In genomic region chr7:64289416-64289815, GRCm38 (mm10) we compare ENCODE assay signal across 18 mouse cellular contexts. TPM values are rescaled to one million over a fixed set of nuclear protein-coding genes. Genes with fewer than 3 reads are reported as not detected.
DNase-seq lines count a peak whose midpoint lies in the region; ATAC-seq lines count a peak whose summit lies in the region.
"Had no signal": no experiment of that assay in that cellular context is flagged by ENCODE, and none has a peak within 500 bp of the region (broad histone marks: within the 10 kb centered on the region; RNA-seq: fewer than 3 reads in every experiment).

No protein-coding gene starts in this region.

- no peaks in the 10 kb centered on the region for H3K36me3 ChIP-seq in hindbrain, embryonic 14.5 days (replicated peaks; ENCODE audit: control insufficient read depth, insufficient read depth)
- H3K36me3 ChIP-seq in hindbrain, embryonic 12.5 days, result peaks cover 4% of the 10 kb centered on the region; the same call in 1 of the 2 replicates
- no peaks in the 10 kb centered on the region for H3K36me3 ChIP-seq in liver, embryonic 15.5 days (replicated peaks)
- 0 out of 2 replicates have a peak, but pooled peaks cover 4% of the 10 kb centered on the region for H3K36me3 ChIP-seq in liver, embryonic 12.5 days
- H3K36me3 ChIP-seq in macrophage (ENCODE audit: inconsistent target), result peaks cover 11% of the 10 kb centered on the region; the same call in 1 of the 2 replicates
- H3K36me3 ChIP-seq: lung, embryonic 15.5 days; midbrain, embryonic 15.5 days had no signal

- ATAC-seq in hindbrain, embryonic 14.5 days (ENCODE audit: low FRiP score), result no peak
- ATAC-seq in hindbrain, embryonic 12.5 days (ENCODE audit: low FRiP score), result no peak
- ATAC-seq in liver, embryonic 15.5 days (ENCODE audit: insufficient read depth), result no peak
- ATAC-seq in liver, embryonic 12.5 days, result no peak
- ATAC-seq: inflammation-experienced regulatory T-cells, adult 6 months; midbrain, embryonic 15.5 days had no signal

- peak overlapping the region; percentile 12; the same call in 1 of the 2 replicates for H3K4me2 ChIP-seq in hindbrain, embryonic 14.5 days (replicated peaks)
- H3K4me2 ChIP-seq in hindbrain, embryonic 12.5 days (replicated peaks), result no peak overlapping the region
- H3K4me2 ChIP-seq in liver, embryonic 15.5 days, result peak overlapping the region; percentile 25; the same call in 1 of the 2 replicates
- no peak overlapping the region for H3K4me2 ChIP-seq in liver, embryonic 12.5 days

- no peak overlapping the region for H3K27ac ChIP-seq in hindbrain, embryonic 14.5 days
- no peak overlapping the region for H3K27ac ChIP-seq in hindbrain, embryonic 12.5 days
- no peak overlapping the region for H3K27ac ChIP-seq in liver, embryonic 15.5 days (replicated peaks)
- H3K27ac ChIP-seq in liver, embryonic 12.5 days, result no peak overlapping the region
- H3K27ac ChIP-seq in macrophage, result no peak overlapping the region
- H3K27ac ChIP-seq: limb, embryonic 12.5 days; lung, embryonic 15.5 days; midbrain, embryonic 15.5 days; stomach, postnatal 0 days had no signal

- intact Hi-C loops in heart, postnatal 14 days (cut with DNase I), result loop anchor here (5.0 to 10.0 kb wide), 3 partner anchors 103 to 435 kb away; partner anchors contain the start of genes Mcee and Mphosph10
- intact Hi-C loops in left cerebral cortex, postnatal 14 days (cut with DNase I), result no loop called here

- H3K4me1 ChIP-seq in hindbrain, embryonic 14.5 days (replicated peaks; ENCODE audit: control insufficient read depth, insufficient read depth, low read length), result peaks cover 8% of the 10 kb centered on the region
- H3K4me1 ChIP-seq in hindbrain, embryonic 12.5 days, result peaks cover 11% of the 10 kb centered on the region
- H3K4me1 ChIP-seq in liver, embryonic 15.5 days (replicated peaks), result peaks cover 15% of the 10 kb centered on the region
- peaks cover 26% of the 10 kb centered on the region for H3K4me1 ChIP-seq in liver, embryonic 12.5 days

- no peak overlapping the region for H3K4me3 ChIP-seq in hindbrain, embryonic 14.5 days (replicated peaks; ENCODE audit: low read length)
- H3K4me3 ChIP-seq in hindbrain, embryonic 12.5 days, result no peak overlapping the region
- H3K4me3 ChIP-seq in liver, embryonic 15.5 days (replicated peaks), result no peak overlapping the region
- no peak overlapping the region for H3K4me3 ChIP-seq in liver, embryonic 12.5 days
- H3K4me3 ChIP-seq in macrophage (ENCODE audit: inconsistent target), result peak overlapping the region; percentile 94; the same call in 1 of the 2 replicates
- H3K4me3 ChIP-seq: heart, embryonic 12.5 days; limb, embryonic 12.5 days had no signal

- WGBS in hindbrain, embryonic 14.5 days, result 91% methylated on average over 7 of the region's 7 CpGs
- 98% methylated on average over 7 of the region's 7 CpGs for WGBS in hindbrain, embryonic 12.5 days
- 78% methylated on average over 7 of the region's 7 CpGs for WGBS in liver, embryonic 15.5 days (ENCODE audit: insufficient replicate concordance)
- 79% methylated on average over 7 of the region's 7 CpGs for WGBS in liver, embryonic 12.5 days (ENCODE audit: insufficient replicate concordance)
- 93% methylated on average over 7 of the region's 7 CpGs for WGBS in macrophage (ENCODE audit: missing documents)

- no peaks in the 10 kb centered on the region for H3K9me3 ChIP-seq in hindbrain, embryonic 14.5 days (ENCODE audit: control insufficient read depth, low read length)
- no peaks in the 10 kb centered on the region for H3K9me3 ChIP-seq in hindbrain, embryonic 12.5 days (replicated peaks)
- no peaks in the 10 kb centered on the region for H3K9me3 ChIP-seq in liver, embryonic 15.5 days (replicated peaks)
- H3K9me3 ChIP-seq in liver, embryonic 12.5 days (replicated peaks), result no peaks in the 10 kb centered on the region
- H3K9me3 ChIP-seq: heart, embryonic 12.5 days; limb, embryonic 12.5 days; lung, embryonic 15.5 days; midbrain, embryonic 15.5 days had no signal

- no peak overlapping the region for H3K9ac ChIP-seq in hindbrain, embryonic 14.5 days
- no peak overlapping the region for H3K9ac ChIP-seq in hindbrain, embryonic 12.5 days
- no peak overlapping the region for H3K9ac ChIP-seq in liver, embryonic 15.5 days
- H3K9ac ChIP-seq in liver, embryonic 12.5 days, result no peak overlapping the region
- H3K9ac ChIP-seq: heart, embryonic 12.5 days; limb, embryonic 12.5 days; lung, embryonic 15.5 days; midbrain, embryonic 15.5 days had no signal

- peaks cover 67% of the 10 kb centered on the region for H3K79me2 ChIP-seq in macrophage (ENCODE audit: inconsistent target)

- DNase-seq in hindbrain, embryonic 14.5 days (ENCODE audit: low spot score), result no peak
- DNase-seq in kidney, adult 9 months, result peak; percentile 85
- DNase-seq in heart, postnatal 14 days, result no peak
- DNase-seq in left cerebral cortex, postnatal 14 days (ENCODE audit: low spot score in 2 of 2), result no peak
- DNase-seq: adrenal gland, postnatal 14 days; cerebellum, adult 11-12 months; cerebellum, postnatal 36 days had no signal

- H3K27me3 ChIP-seq in hindbrain, embryonic 14.5 days (ENCODE audit: control insufficient read depth, insufficient read depth, low read length), result no peaks in the 10 kb centered on the region
- H3K27me3 ChIP-seq in hindbrain, embryonic 12.5 days, result no peaks in the 10 kb centered on the region
- H3K27me3 ChIP-seq in liver, embryonic 15.5 days, result peaks cover 3% of the 10 kb centered on the region
- no peaks in the 10 kb centered on the region; the same call in 1 of the 2 replicates for H3K27me3 ChIP-seq in liver, embryonic 12.5 days (replicated peaks)
- H3K27me3 ChIP-seq: CH12.LX; heart, embryonic 12.5 days; limb, embryonic 12.5 days; lung, embryonic 15.5 days; midbrain, embryonic 15.5 days had no signal

RNA-seq across cellular contexts. Expression of gene Mtmr10, which starts 2.0 kb away (rescaled TPM):
- 15.0 and 15.4 TPM in 2 replicates for polyA plus RNA-seq in hindbrain, embryonic 14.5 days (2014; fragmentation: Nextera tagmentation; extraction: Ambion mirVana)
- polyA plus RNA-seq in hindbrain, embryonic 12.5 days (2016; fragmentation: Nextera tagmentation; extraction: Ambion mirVana), result 14.7 and 15.6 TPM in 2 replicates
- polyA plus RNA-seq in liver, embryonic 15.5 days (2015; fragmentation: Nextera tagmentation; extraction: Ambion mirVana), result 3.0 and 3.7 TPM in 2 replicates
- 3.6 and 4.1 TPM in 2 replicates for polyA plus RNA-seq in liver, embryonic 12.5 days (2016; fragmentation: Nextera tagmentation; extraction: Ambion mirVana)
- total RNA-seq in macrophage (2018; cell fraction: chromatin; rRNA removed), result 100 to 1,000 TPM in 10 of 26 experiments, 10 to 100 TPM in 16; 31.9 to 180 (median 88.4) TPM
- total RNA-seq in macrophage (2018; cell fraction: cytosol; rRNA removed), result 10 to 100 TPM; 13.9 to 50.6 (median 29.3) TPM
- total RNA-seq in macrophage (2018; cell fraction: nucleus; rRNA removed), result 100 to 1,000 TPM in 2 of 26 experiments, 10 to 100 TPM in 24; 19.5 to 134 (median 44.8) TPM
- 25.6 to 41.0 TPM (median 25.9 TPM) in 3 replicates for polyA plus RNA-seq in macrophage (2018)
- total RNA-seq in heart, postnatal 14 days (2021), result 10 to 100 TPM; 13.1 to 15.0 TPM
- total RNA-seq in left cerebral cortex, postnatal 14 days (2021), result 10 to 100 TPM; 13.4 to 13.9 TPM

Comparison
In these comparisons a context has a peak if more than half of its experiments do, and no peak if none do; other contexts are left out.
1. H3K4me2 ChIP-seq: peak in hindbrain, embryonic 14.5 days (single experiment) and liver, embryonic 15.5 days (single experiment); none in hindbrain, embryonic 12.5 days (single experiment) and liver, embryonic 12.5 days (single experiment).